Mouse (Mus musculus) C2C12 (cell line): ENCODE measurements around the gene Zbtb16. TPM values are rescaled to one million over a fixed set of nuclear protein-coding genes. Genes with fewer than 3 reads are reported as not detected.

ENCODE experiments used
- H3K27me3 ChIP-seq: one replicate; pipeline ENCODE4 v1.6.1; 2011; ENCODE audit not compliant: control insufficient read depth, insufficient read depth, insufficient read length
- H3K36me3 ChIP-seq: one replicate; pipeline ENCODE4 v1.6.1; 2011; ENCODE audit not compliant: control insufficient read depth, insufficient read depth
- H3K4me3 ChIP-seq: one replicate; pipeline ENCODE4 v1.5.1; 2011; ENCODE audit warnings: mild to moderate bottlenecking, control low read depth; ENCODE audit not compliant: poor library complexity, insufficient read depth, severe bottlenecking
- H3K79me2 ChIP-seq: one replicate; pipeline ENCODE4 v1.6.1; 2011; ENCODE audit not compliant: control insufficient read depth, insufficient read depth
- H3K79me3 ChIP-seq: one replicate; pipeline ENCODE4 v1.6.1; 2011; ENCODE audit warnings: low read depth, control low read depth
- H3ac ChIP-seq: one replicate; pipeline ENCODE3; 2011; ENCODE audit warnings: low read depth; ENCODE audit not compliant: control insufficient read depth, insufficient read length
- CEBPB ChIP-seq: IDR thresholded peaks from one replicate; pipeline ENCODE4 v1.6.1; 2011; ENCODE audit warnings: low read depth, mild to moderate bottlenecking, control low read depth, moderate library complexity
- CTCF ChIP-seq: IDR thresholded peaks from one replicate; pipeline ENCODE4 v1.5.1; 2011; ENCODE audit not compliant: control insufficient read depth, insufficient read depth, insufficient read length
- FOSL1 ChIP-seq: IDR thresholded peaks from one replicate; pipeline ENCODE4 v1.8.0; 2011; ENCODE audit warnings: mild to moderate bottlenecking, low read length; ENCODE audit not compliant: poor library complexity, insufficient read depth, severe bottlenecking
- MAX ChIP-seq: IDR thresholded peaks from one replicate; pipeline ENCODE4 v1.6.1; 2011; ENCODE audit warnings: mild to moderate bottlenecking, control low read depth
- MYOD1 ChIP-seq: IDR thresholded peaks from one replicate; pipeline ENCODE4 v1.6.1; 2011; ENCODE audit warnings: low read depth; ENCODE audit not compliant: control insufficient read depth, insufficient read length
- MYOG ChIP-seq: IDR thresholded peaks from one replicate; pipeline ENCODE4 v1.6.1; 2011; ENCODE audit not compliant: control insufficient read depth, insufficient read length; ENCODE audit errors: extremely low read depth
- USF1 ChIP-seq: IDR thresholded peaks from one replicate; pipeline ENCODE4 v1.6.1; 2011; ENCODE audit warnings: low read depth, mild to moderate bottlenecking, control low read depth, moderate library complexity
- polyA plus RNA-seq: library from polyadenylated mRNA; unstranded; fragments of >200 nt; fragmentation: generic; extraction: Trizol; gene quantifications from one replicate; pipeline ENCODE4 v1.2.1, GENCODE M21; 2012; ENCODE audit warnings: missing spikeins

The Zbtb16 gene
- polyA plus RNA-seq, 1 experiment, result not detected

GRCm38 (mm10) chr9:48749666-48750065, 86.4 kb downstream of the Zbtb16 start:
- Histone ChIP-seq H3K27me3 (peaks cover 3% of the 10 kb centered on the region), H3K4me3 (no peak overlapping the region), H3ac (no peak overlapping the region), H3K79me3 (no peaks in the 10 kb centered on the region), H3K79me2 (no peaks in the 10 kb centered on the region), H3K36me3 (no peaks in the 10 kb centered on the region)
- TF ChIP-seq MAX (no peak), MYOG (no peak), FOSL1 (no peak), USF1 (no peak), MYOD1 (no peak), CTCF (no peak), CEBPB (no peak)

GRCm38 (mm10) chr9:48749168-48749567, 86.9 kb downstream of the Zbtb16 start:
- no peak for TF ChIP-seq CTCF
- no peak for TF ChIP-seq FOSL1
- TF ChIP-seq USF1, result no peak
- TF ChIP-seq MYOD1, result no peak
- no peak for TF ChIP-seq MAX
- no peak for TF ChIP-seq CEBPB
- no peak for TF ChIP-seq MYOG
- Histone ChIP-seq H3K36me3 (no peaks in the 10 kb centered on the region), H3K79me3 (no peaks in the 10 kb centered on the region)

GRCm38 (mm10) chr9:48748761-48749160, 87.3 kb downstream of the Zbtb16 start:
- peaks cover 3% of the 10 kb centered on the region for H3K27me3 ChIP-seq

More at GRCm38 (mm10) chr9:48749168-48749567, 86.9 kb downstream of the Zbtb16 start:
- Histone ChIP-seq H3K27me3 (peaks cover 3% of the 10 kb centered on the region), H3K4me3 (no peak overlapping the region), H3ac (no peak overlapping the region), H3K79me2 (no peaks in the 10 kb centered on the region)

GRCm38 (mm10) chr9:48748216-48748615, 87.8 kb downstream of the Zbtb16 start:
- TF ChIP-seq MYOG, result no peak
- TF ChIP-seq FOSL1, result no peak
- no peak for TF ChIP-seq MAX
- TF ChIP-seq MYOD1, result no peak
- TF ChIP-seq CTCF, result no peak
- no peak for TF ChIP-seq USF1
- no peak for TF ChIP-seq CEBPB
- H3K79me2 ChIP-seq, result no peaks in the 10 kb centered on the region
- peaks cover 3% of the 10 kb centered on the region for H3K27me3 ChIP-seq
- no peak overlapping the region for H3ac ChIP-seq
- no peaks in the 10 kb centered on the region for H3K36me3 ChIP-seq
- no peak overlapping the region for H3K4me3 ChIP-seq
- no peaks in the 10 kb centered on the region for H3K79me3 ChIP-seq

More at GRCm38 (mm10) chr9:48748761-48749160, 87.3 kb downstream of the Zbtb16 start:
- TF ChIP-seq CEBPB, result no peak
- no peak for TF ChIP-seq FOSL1
- TF ChIP-seq MYOG, result no peak
- TF ChIP-seq MYOD1, result no peak
- TF ChIP-seq CTCF, result no peak
- Histone ChIP-seq H3K36me3 (no peaks in the 10 kb centered on the region), H3K4me3 (no peak overlapping the region), H3K79me2 (no peaks in the 10 kb centered on the region), H3ac (no peak overlapping the region), H3K79me3 (no peaks in the 10 kb centered on the region)

- Histone ChIP-seq H3ac (no peak overlapping the region), H3K79me2 (no peaks in the 10 kb centered on the region), H3K79me3 (no peaks in the 10 kb centered on the region), H3K4me3 (no peak overlapping the region), H3K27me3 (peaks cover 11% of the 10 kb centered on the region), H3K36me3 (no peaks in the 10 kb centered on the region)
- TF ChIP-seq CEBPB (no peak), MAX (no peak), FOSL1 (no peak), MYOG (no peak), MYOD1 (no peak), CTCF (no peak), USF1 (no peak)
Observed at GRCm38 (mm10) chr9:48746506-48746905, 89.5 kb downstream of the Zbtb16 start.

- no peak for TF ChIP-seq CEBPB
- no peak for TF ChIP-seq MYOG
- TF ChIP-seq FOSL1, result no peak
- TF ChIP-seq MYOD1, result no peak
- TF ChIP-seq CTCF, result no peak
- no peak for TF ChIP-seq USF1
- no peak for TF ChIP-seq MAX
- no peaks in the 10 kb centered on the region for H3K79me2 ChIP-seq
- H3K4me3 ChIP-seq, result no peak overlapping the region
- no peaks in the 10 kb centered on the region for H3K79me3 ChIP-seq
- no peak overlapping the region for H3ac ChIP-seq
- peaks cover 14% of the 10 kb centered on the region for H3K27me3 ChIP-seq
- no peaks in the 10 kb centered on the region for H3K36me3 ChIP-seq
Observed at GRCm38 (mm10) chr9:48745347-48746119, 90.5 kb downstream of the Zbtb16 start.
